Mouse (Mus musculus): ENCODE data around the gene Tprkb.
A peak's percentile ranks its signal among the peaks of the same experiment; 100 is the strongest.
"Not testable (repeated sequence)": the region's sequence is repeated elsewhere in the genome, so short reads cannot be mapped to it uniquely, and the experiment has no call there.

The Tprkb gene

DNA sequence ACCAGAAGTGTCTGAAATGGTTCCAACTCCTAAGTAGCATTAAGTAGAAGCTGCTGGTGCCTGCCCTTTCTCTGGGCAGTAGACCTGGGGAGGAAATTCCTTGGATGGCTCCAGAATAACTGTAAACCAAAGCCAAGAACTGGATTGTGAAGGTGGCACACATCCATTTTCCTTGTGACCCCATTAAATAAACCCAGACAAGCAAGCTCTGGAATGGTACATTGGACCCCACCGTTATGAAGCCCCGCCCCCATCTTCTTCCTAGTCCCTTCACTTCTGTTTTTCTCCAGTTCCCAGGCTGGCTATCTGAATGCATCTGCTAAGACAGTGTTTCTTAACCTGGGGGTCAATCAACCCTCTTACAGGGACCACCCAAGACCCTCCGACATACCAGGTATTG lies at the start of gene Tprkb:
Gene Tprkb, plus strand, starts transcription at position 279 of the 400 bp plus-strand sequence.
- no peak for DNase-seq

DNA sequence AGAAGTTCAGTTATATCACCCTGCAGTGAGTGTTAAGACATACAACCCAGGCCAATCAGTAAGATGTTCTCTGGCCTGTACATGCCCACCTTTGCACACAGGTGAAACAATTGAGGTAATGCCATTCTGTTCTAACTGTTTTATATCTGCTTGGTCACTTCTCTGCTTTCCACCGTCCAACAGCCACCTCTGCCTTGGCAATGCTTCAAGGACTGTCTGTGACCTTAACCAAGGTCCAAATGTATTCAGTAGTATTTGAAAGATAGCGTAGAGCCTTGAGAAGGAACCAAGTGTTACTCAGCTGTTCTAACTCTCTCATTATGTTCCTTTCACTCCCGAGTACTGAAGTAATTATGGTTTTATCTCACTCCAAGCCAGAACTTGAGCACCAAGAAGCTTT lies 49.1 kb upstream of the Tprkb start:
- no peak for DNase-seq

DNA sequence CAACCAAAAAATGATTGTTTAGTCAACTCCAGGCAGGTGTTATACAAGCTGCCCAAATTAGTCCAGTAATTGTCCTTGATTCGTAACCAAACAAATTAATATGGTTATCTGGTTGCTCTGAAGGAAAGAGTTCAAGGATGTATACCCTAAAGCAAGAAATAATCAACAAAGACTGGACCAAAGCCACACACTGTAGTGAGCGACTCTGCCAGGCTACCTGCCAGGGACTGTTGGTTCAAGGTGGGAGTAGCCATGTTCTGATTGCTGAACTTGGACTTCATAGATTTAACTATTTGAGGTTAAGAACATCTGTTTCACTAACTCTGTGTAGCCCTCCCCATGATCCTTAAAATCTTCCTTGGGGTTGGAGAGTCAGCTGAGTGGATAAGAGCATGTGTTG lies 48.5 kb upstream of the Tprkb start:
- no peak for DNase-seq

GRCm38 (mm10) chr6:85863840-85864239 lies 47.8 kb upstream of the Tprkb start:
- no peak for DNase-seq

- peak; percentile 5 for DNase-seq
Observed at GRCm38 (mm10) chr6:85864900-85865639, 46.6 kb upstream of the Tprkb start.

DNA sequence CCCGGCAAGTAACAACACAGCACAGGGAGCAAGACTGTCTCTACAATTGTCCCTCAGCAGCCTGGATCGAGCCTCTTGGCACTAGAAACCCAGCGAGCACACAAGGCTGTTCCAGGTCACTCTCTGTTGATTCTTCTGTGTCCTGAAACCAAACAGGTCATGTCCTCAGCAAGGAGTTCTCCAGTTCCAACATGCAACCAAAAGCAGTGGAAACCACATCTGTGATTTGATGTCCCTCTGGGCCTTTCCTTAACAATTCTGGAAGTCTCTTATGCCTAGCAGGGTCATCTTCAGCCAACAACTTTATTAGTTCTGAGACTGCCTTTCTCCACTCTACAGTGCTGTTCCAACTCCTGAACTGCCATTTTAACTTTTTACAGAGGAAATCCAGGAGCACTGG lies 45.5 kb upstream of the Tprkb start:
- not testable (repeated sequence) for DNase-seq

DNA sequence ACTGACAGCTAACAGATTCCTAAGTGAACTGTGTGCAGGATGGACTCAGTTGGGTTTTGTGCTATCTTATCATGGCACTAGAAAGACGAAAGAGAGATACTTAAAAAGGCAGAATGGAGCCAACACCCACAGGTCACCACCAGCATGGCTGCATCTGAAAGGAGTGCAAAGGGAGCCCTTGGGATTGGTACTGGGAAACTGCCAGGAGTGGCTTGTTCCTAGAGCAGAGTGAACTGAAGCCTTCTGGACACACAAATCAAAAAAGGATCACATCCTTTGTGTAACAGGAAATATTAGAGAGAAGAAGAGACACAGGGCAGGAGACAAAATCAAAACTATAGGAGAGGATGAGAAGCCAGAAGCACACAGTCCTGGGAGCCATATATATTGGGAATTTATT lies 44.7 kb upstream of the Tprkb start:
- DNase-seq, result not testable (repeated sequence)

GRCm38 (mm10) chr6:85867726-85868690 lies 43.7 kb upstream of the Tprkb start:
- DNase-seq, result no peak

DNA sequence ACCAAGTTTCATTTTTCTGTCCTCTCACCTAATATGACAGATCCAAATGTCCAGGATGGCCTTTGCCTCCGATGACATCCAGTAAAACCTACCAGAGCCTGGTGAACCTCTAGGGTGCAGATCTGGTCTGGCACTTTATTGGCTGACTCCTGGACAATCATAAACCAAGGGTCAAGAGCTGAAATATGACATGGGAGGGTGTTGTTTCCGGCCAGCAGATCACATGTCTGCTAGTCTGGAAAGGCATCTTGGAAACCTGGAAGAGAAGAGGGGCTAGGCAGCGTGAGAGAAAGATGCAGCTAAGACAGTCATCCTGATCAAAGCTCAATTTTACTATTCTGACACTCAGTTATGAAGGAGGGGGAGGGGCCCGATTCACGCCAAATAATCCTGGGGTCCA lies 42.7 kb upstream of the Tprkb start, which contains the start of gene Nat8f2:
Gene Nat8f2, minus strand, starts transcription at position 153 of the 400 bp plus-strand sequence.
- not testable (repeated sequence) for DNase-seq

- DNase-seq, result not testable (repeated sequence)
Observed at GRCm38 (mm10) chr6:85883246-85883645, 28.4 kb upstream of the Tprkb start.

- no peak for DNase-seq
Observed at GRCm38 (mm10) chr6:85884311-85884710, 27.4 kb upstream of the Tprkb start.

DNA sequence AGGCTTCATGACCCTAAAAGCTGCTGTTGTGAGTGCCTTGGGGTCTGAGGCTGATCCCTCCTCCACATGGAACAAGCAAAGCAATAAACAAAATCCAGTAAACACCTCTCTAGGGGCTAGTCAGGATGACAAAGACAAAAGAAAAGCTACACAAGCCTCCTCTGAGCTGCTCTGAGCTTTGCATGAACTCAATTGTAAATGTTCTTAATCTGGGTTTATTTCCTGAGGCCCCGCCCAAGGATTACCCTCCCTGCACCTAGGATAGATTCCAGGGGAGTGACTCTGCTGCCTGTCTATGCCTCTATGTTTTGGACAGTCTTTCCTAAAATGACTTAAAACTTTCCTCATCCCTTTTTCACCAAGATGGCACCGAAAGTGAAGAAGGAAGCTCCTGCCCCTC lies 22.7 kb upstream of the Tprkb start:
- DNase-seq, result no peak

DNA sequence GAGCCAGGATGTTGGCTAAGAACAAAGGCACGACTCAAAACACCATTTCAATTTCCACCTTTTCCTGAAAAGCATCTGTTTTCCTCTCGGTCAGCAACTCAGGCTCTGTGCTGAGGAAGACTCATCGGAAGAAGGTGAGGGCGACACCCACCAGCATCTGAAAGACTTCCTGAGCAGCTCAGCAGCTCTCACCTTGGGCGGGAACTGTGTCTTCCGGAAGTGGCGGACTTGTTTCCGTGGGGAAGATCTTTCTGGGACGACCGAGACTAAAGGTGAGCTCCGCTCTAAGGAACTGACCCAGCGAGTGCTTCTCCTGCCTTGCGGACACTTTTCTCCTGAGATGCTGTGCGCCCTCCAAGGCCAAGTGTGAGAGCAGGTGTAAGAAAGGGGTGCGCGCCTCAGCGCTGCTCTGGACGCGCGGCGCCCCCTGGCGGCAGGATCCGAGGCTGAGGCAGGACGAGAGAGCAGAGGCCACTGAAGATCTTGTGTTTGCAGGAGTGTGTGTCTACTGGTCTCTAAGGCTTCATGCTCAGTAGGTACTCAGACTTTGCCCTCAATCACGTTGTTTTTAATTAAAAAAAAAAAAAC lies 16.5 kb upstream of the Tprkb start:
- peak; percentile 18 for DNase-seq

GRCm38 (mm10) chr6:85898596-85899475 lies 12.8 kb upstream of the Tprkb start:
- not testable (repeated sequence) for DNase-seq

- DNase-seq, result no peak
Observed at GRCm38 (mm10) chr6:85902303-85902702, 9.4 kb upstream of the Tprkb start.

DNA sequence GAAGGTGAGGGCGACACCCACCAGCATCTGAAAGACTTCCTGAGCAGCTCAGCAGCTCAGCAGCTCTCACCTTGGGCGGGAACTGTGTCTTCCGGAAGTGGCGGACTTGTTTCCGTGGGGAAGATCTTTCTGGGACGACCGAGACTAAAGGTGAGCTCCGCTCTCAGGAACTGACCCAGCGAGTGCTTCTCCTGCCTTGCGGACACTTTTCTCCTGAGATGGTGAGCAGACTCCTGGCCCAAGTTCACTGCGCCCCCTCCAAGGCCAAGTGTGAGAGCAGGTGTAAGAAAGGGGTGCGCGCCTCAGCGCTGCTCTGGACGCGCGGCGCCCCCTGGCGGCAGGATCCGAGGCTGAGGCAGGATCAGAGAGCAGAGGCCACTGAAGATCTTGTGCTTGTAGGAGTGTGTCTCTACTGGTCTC lies 7.0 kb upstream of the Tprkb start, which contains the start of gene Nat8f4:
Gene Nat8f4, minus strand, starts transcription at position 243 of the 420 bp plus-strand sequence.
- DNase-seq, result peak; percentile 79

GRCm38 (mm10) chr6:85906911-85907351 lies 4.7 kb upstream of the Tprkb start:
- peak; percentile 27 for DNase-seq

- DNase-seq, result no peak
Observed at GRCm38 (mm10) chr6:85908341-85908740, 3.3 kb upstream of the Tprkb start.

GRCm38 (mm10) chr6:85909704-85910103 lies 2.0 kb upstream of the Tprkb start:
- no peak for DNase-seq

GRCm38 (mm10) chr6:85915141-85915538 lies 3.5 kb downstream of the Tprkb start:
- DNase-seq, result no peak

DNA sequence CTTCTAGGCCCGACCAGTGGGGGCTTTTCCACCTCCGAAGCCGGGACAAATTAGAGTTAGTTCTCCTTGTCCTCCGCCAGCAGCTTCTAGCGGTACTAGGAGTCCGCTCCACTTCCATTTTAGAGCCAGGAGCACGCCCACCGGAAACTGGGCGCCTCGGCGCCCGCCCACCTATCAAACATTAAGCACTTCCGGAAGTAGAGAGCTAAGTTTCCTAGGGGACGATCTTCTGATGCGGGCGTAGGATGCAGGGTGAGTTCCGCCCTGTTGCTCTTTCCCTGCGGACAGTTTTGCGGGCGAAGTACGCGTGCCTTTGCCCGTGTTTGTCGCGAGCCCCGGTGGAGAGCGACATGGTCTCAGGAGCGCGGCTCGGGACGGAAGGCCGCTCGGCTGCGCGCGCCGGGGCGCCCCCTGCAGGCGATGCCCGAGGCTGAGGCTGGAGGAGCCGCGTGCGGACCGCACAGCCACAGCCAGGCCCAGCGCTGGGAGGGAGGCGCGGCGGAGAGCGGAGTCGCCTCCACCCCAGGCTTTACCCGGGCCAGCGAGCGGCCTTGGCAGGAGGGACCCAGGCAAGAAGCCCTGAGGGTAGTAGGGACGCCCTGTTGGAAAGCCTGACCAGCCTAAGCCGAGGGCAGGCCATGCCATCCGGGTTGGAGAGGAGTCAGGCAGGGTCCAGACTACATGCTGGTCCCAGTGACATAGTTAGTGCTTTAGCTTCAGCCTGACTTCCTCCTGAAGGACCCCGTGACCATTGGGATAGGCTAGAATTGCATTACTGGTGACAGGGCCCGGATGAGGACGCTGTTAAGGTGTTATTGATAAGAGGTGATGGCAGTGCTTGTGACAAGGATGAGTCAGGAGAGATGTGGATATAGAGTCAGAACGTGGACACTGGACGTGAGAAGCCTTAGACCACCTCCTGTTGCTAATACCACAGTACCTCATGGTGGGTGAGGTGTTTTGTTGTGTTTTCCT lies 4.2 kb downstream of the Tprkb start, which contains the start of gene Nat8f1:
Gene Nat8f1, minus strand, starts transcription at position 149 of the 975 bp plus-strand sequence.
- DNase-seq, result peak; percentile 94
